Mouse (Mus musculus) embryonic facial prominence, embryonic 14.5 days (tissue): Measurements from ENCODE around the gene Rnf213. TPM values are rescaled to one million over a fixed set of nuclear protein-coding genes. Genes with fewer than 3 reads are reported as not detected.

Experiments
- ATAC-seq: fragments of 200-750 bp; cut with Nextera tagmentation; 2 replicates; pipeline ENCODE4 v1.8.0; 2017; ENCODE audit warnings: low read depth, moderate number of reproducible peaks, moderate TSS enrichment
- DNase-seq: peaks from one replicate; pipeline ENCODE4 v3.0.0-alpha.2; 2015; ENCODE audit warnings: low spot score
- H3K27ac ChIP-seq: fragments of 300-500 bp; sonication (generic); replicated peaks from 2 replicates; pipeline ENCODE4 v1.5.1; 2014; ENCODE audit warnings: low read depth, mild to moderate bottlenecking, low read length, moderate library complexity
- H3K27me3 ChIP-seq: fragments of 300-500 bp; sonication (generic); replicated peaks from 2 replicates; pipeline ENCODE4 v1.6.1; 2014; ENCODE audit warnings: low read length; ENCODE audit not compliant: control insufficient read depth, insufficient read depth
- H3K36me3 ChIP-seq: fragments of 300-500 bp; sonication (generic); 2 replicates; pipeline ENCODE4 v1.6.1; 2014; ENCODE audit warnings: low read length, mixed read lengths; ENCODE audit not compliant: control insufficient read depth, insufficient read depth
- H3K4me1 ChIP-seq: fragments of 300-500 bp; sonication (generic); 2 replicates; pipeline ENCODE4 v1.6.1; 2014; ENCODE audit warnings: antibody characterized with exemption, low read length; ENCODE audit not compliant: control insufficient read depth, insufficient read depth
- H3K4me2 ChIP-seq: fragments of 300-500 bp; sonication (generic); 2 replicates; pipeline ENCODE4 v1.6.1; 2014; ENCODE audit warnings: low read depth, mild to moderate bottlenecking, low read length, moderate library complexity, mixed read lengths
- H3K4me3 ChIP-seq: fragments of 300-500 bp; sonication (generic); 2 replicates; pipeline ENCODE4 v1.5.1; 2014; ENCODE audit warnings: low read depth, mild to moderate bottlenecking, low read length
- H3K9ac ChIP-seq: fragments of 300-500 bp; sonication (generic); 2 replicates; pipeline ENCODE4 v1.6.1; 2014; ENCODE audit warnings: low read depth, mild to moderate bottlenecking, low read length, moderate library complexity, mixed read lengths
- H3K9me3 ChIP-seq: fragments of 300-500 bp; sonication (generic); 2 replicates; pipeline ENCODE4 v1.6.1; 2016; ENCODE audit warnings: low read length; ENCODE audit not compliant: control insufficient read depth
- WGBS: fragments of 180-500 bp; shearing (Covaris S2); extraction: QIAGEN DNeasy Blood & Tissue Kit; methylation state at CpG from one replicate; pipeline ENCODE4 v1.1.7; 2014; 5-methylcytosine and 5-hydroxymethylcytosine counted together
- polyA plus RNA-seq: library from polyadenylated mRNA; unstranded; fragments of >200 nt; fragmentation: Nextera tagmentation; extraction: Ambion mirVana; gene quantifications from 2 replicates; pipeline ENCODE4 v1.2.1, GENCODE M21; 2014

Gene Rnf213
- polyA plus RNA-seq, 1 experiment from 2014 or later = 5.3 TPM

DNA sequence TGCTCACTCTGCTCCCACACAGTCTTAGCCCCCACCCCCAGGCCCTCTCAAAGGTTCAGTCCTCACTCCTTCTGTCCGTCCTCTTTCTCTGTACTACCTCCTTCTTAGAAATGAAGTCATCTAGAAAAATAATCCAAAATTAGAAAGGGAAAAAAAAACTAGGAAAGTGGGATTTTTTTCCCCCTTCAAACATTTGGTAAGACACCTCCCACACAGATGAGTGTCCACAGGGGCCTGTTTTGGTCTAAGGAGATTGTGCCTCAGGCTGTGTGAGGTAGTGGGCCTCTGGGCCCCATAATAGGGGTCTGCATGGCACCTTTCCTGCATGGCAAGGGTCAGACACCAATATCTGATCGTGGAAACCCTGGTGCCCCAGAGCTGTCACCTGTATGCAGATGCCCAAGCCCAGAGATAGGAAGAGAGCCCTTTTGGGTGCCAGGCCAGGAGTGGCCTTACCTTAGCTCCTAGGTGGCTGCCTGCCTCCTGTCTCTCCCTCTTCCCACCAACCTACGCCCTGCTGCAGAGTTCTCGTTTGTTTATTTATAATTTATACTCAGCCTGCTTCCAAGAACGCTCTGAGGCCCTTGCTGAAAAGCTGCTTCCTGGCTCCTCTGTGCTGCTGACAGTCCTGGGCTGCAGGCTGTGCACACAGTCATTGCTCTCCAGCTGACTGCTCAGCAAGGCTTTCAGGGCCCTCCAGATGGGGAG, 127.3 kb downstream of the Rnf213 start:
- H3K4me2 ChIP-seq = no peak overlapping the region
- H3K27me3 ChIP-seq = no peaks in the 10 kb centered on the region
- no peak overlapping the region for H3K27ac ChIP-seq
- H3K9ac ChIP-seq = no peak overlapping the region
- DNase-seq = no peak
- H3K4me1 ChIP-seq = peaks cover 8% of the 10 kb centered on the region
- ATAC-seq = no peak
- H3K36me3 ChIP-seq = no peaks in the 10 kb centered on the region
- no peak overlapping the region for H3K4me3 ChIP-seq
- no peaks in the 10 kb centered on the region for H3K9me3 ChIP-seq
- 62% methylated on average over 5 of the region's 5 CpGs for WGBS

DNA sequence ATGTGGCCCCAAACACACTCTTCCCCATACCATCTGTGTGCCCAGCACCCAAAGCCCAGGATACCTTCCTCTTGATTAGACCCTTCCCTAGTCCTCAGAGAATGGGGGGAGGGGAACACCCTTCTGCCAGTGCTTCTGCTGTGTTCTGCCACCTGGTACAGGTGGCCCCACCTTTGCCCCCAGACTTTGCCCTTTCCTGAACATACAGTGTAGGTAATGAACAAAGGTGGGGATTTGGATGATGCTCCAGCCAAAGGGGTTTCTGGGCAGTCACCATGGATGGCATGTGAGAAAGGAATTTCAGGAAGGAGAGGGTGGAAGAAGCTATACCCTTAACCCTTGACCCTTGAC, 127.8 kb downstream of the Rnf213 start:
- DNase-seq (no peak), ATAC-seq (no peak)
- no peak overlapping the region for H3K4me2 ChIP-seq

DNA sequence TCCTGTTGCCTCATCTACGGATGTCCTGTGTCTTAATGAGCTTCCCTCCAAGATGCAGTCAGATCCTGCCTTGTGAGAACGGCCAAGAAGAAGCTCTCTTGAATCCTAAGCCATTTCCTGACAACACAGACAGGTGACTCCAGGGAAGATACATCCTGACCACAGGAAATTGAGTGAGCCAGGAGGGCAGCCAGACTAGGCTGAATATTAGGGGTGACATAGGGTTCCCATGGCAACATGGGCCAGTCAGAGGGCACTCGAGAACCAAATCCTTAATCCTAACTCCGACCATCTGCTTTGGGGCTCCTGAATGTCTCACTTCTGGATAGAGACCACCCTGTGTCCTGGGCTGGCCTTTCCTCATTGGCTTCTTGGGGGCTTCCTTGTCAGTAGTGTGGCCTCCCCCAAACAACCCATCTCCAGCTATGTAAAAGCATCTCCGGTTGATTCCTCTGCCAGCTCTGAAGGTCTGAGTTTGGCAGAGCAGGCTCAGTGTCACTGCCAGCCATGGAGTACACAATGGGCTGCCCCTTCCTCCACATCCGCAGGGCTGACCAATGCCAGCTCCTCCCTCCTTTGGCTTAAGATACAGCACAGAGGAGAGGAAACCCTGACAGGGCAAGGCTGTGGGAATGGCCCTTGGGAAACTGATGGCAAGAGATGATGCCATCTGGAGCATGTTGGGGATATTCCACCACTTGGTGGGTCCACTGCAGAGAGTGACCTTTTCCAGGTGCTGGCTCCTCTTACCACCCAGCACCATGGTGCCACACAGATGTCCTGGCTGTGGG, 129.2 kb downstream of the Rnf213 start:
- ATAC-seq = no peak
- no peaks in the 10 kb centered on the region for H3K27me3 ChIP-seq
- 85% methylated on average over 6 of the region's 6 CpGs for WGBS
- H3K27ac ChIP-seq = no peak overlapping the region
- no peaks in the 10 kb centered on the region for H3K9me3 ChIP-seq
- peaks cover 2% of the 10 kb centered on the region; the same call in 1 of the 2 replicates for H3K4me1 ChIP-seq
- H3K4me2 ChIP-seq = no peak overlapping the region
- H3K36me3 ChIP-seq = no peaks in the 10 kb centered on the region
- H3K9ac ChIP-seq = no peak overlapping the region
- H3K4me3 ChIP-seq = no peak overlapping the region
- DNase-seq = no peak

More for the DNA sequence above, 127.8 kb downstream of the Rnf213 start:
- H3K4me3 ChIP-seq = no peak overlapping the region
- H3K4me1 ChIP-seq = peaks cover 4% of the 10 kb centered on the region; the same call in 1 of the 2 replicates
- no peaks in the 10 kb centered on the region for H3K9me3 ChIP-seq
- H3K36me3 ChIP-seq = no peaks in the 10 kb centered on the region
- H3K27me3 ChIP-seq = no peaks in the 10 kb centered on the region
- no peak overlapping the region for H3K9ac ChIP-seq
- H3K27ac ChIP-seq = no peak overlapping the region

DNA sequence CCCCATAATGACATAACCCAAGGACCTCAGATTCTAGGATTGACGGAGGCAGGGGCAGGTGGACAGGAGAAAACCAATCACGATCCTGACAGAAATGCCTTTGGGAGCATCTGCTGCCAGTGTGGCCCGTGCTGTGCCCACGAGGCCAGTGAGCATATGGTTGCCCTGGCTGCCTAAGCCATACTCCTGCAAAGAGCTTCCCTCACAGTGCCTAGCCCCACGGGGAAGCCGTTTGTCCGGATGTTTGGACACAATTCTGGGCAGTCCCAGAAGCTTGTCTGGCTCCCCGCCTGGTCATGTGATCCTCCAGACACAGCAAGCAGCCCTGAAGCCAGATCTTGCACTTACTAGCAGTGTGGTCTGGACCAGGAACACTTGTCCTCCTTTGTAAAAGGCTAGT, 129.9 kb downstream of the Rnf213 start:
- Histone ChIP-seq H3K9ac (no peak overlapping the region), H3K27ac (no peak overlapping the region), H3K4me2 (no peak overlapping the region), H3K4me1 (peaks cover 2% of the 10 kb centered on the region; the same call in 1 of the 2 replicates), H3K4me3 (no peak overlapping the region), H3K36me3 (no peaks in the 10 kb centered on the region), H3K27me3 (no peaks in the 10 kb centered on the region), H3K9me3 (no peaks in the 10 kb centered on the region)
- WGBS = 78% methylated on average over 8 of the region's 8 CpGs
- ATAC-seq (no peak), DNase-seq (no peak)

DNA sequence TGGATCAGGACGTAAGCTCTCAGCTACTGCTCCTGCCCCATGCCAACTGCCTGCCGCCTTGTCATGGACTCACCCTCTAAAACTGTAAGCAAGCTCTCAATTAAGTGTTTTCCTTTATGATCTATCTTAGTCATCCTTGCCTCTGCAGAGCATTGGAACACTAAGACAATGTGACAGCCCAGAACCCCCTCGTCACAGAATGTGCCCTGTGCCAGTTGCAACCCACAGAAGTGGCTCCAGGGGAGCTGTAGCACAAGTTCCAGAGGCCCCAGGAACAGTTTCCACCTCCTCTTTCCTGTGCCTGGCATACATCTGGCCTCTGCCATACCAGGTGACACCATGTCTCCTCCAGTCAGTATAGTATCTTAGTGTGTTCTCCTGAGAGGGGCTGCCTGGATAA, 130.5 kb downstream of the Rnf213 start:
- DNase-seq (no peak), ATAC-seq (no peak)
- Histone ChIP-seq H3K27me3 (no peaks in the 10 kb centered on the region), H3K4me2 (no peak overlapping the region), H3K27ac (no peak overlapping the region), H3K4me1 (peaks cover 2% of the 10 kb centered on the region; the same call in 1 of the 2 replicates), H3K36me3 (no peaks in the 10 kb centered on the region), H3K4me3 (no peak overlapping the region), H3K9ac (no peak overlapping the region), H3K9me3 (no peaks in the 10 kb centered on the region)
- 76% methylated on average over 3 of the region's 3 CpGs for WGBS

DNA sequence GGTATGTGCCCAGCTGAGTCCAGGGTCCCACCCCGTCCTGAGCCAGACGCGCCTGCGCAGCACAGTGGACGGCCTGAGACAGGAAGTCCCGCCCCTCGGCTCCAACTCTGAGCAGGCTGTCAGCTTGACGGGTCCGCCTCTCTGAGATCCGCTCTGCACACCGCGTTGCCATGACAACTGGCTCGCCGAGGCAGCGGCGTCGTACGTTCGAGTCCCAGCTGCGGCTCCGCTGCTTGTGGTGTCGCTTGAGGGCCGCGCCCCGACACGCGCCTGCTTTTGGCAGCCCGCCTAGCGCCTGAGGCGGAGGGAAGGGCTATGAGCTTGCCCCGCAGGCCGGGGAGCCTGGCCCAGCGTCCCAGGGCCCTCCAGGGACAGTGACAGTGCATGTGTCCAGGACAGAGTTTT, 131.6 kb downstream of the Rnf213 start:
- Histone ChIP-seq H3K27ac (no peak overlapping the region), H3K4me1 (peaks cover 2% of the 10 kb centered on the region; the same call in 1 of the 2 replicates), H3K9ac (peak overlapping the region; percentile 68), H3K4me3 (peak overlapping the region; percentile 49), H3K4me2 (peak overlapping the region; percentile 68), H3K9me3 (no peaks in the 10 kb centered on the region), H3K36me3 (no peaks in the 10 kb centered on the region), H3K27me3 (no peaks in the 10 kb centered on the region)
- 2% methylated on average over 29 of the region's 33 CpGs for WGBS
- DNase-seq (peak; percentile 98), ATAC-seq (peak; percentile 99)

DNA sequence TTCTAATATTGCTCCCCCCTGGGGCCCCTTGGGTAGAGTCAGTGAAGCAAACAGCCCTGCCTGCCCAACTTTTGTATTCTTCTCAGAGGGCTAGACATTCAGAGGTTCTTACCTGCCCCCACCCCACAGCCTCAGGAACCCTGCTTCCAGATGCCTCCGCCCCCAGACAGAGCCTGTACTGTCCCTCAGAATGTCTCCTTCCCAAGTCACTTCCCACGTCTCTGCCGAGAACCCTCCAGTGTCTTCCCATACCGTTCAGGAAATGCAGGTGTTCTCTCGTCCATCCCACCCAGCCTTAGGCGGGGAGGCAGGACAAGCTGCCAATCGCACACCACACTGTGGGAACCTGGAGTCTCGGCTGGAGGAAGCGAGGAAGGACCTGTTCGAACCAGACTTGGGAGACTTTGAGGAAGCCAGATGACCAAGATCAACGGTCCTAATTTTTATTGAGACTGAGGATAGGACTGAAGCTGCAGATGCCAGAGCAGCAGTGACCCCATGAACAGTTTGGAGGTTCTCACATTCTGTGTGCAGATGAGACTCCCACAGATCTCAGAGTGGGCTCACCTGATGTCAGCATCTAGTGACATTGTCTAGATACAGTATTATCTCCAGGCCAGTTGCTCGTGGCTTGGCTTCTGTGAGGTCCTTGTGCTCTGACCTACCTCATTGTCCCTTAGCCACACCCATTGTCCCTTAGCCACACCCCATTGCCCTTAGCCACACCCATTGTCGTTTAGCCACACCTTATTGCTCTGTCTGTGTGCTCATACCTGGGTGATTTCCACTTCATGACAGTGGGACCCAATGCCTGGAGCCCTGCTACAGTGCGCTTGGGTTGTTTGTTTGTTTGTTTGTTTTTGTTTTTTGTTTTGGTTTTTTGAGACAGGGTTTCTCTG, 133.4 kb downstream of the Rnf213 start:
- Histone ChIP-seq H3K4me2 (no peak overlapping the region), H3K27ac (no peak overlapping the region), H3K27me3 (no peaks in the 10 kb centered on the region), H3K4me1 (peaks cover 2% of the 10 kb centered on the region; the same call in 1 of the 2 replicates), H3K9me3 (no peaks in the 10 kb centered on the region), H3K9ac (no peak overlapping the region), H3K4me3 (no peak overlapping the region), H3K36me3 (no peaks in the 10 kb centered on the region)
- ATAC-seq (no peak), DNase-seq (no peak)
- WGBS = 80% methylated on average over 14 of the region's 14 CpGs

DNA sequence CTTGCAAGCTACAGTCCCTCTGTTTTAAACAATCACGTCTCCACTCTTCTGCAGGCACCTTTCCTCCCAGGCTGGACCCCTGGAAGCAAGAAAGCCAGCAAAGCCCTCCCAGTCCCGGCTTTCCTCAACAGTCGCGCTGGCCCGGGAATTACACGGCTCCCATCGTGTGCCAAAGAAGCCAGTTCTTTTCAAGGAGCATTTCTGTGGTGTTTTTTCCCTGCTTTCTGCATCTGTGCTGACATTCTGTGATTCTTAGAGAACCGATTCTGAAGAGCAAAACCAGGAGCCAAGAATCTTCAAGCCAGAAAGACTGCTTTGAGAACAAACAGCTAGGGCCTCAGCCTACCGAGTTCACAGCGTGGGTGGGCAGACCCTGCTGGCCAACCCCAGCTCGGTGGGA, 136.0 kb downstream of the Rnf213 start:
- Histone ChIP-seq H3K4me2 (no peak overlapping the region), H3K27me3 (no peaks in the 10 kb centered on the region), H3K4me1 (peaks cover 2% of the 10 kb centered on the region; the same call in 1 of the 2 replicates), H3K36me3 (no peaks in the 10 kb centered on the region), H3K4me3 (no peak overlapping the region), H3K9me3 (no peaks in the 10 kb centered on the region), H3K27ac (no peak overlapping the region), H3K9ac (no peak overlapping the region)
- ATAC-seq = no peak
- no peak for DNase-seq
- WGBS = 61% methylated on average over 11 of the region's 11 CpGs
